Mouse (Mus musculus) cerebellum, adult 2 months (tissue): Measurements from ENCODE around the gene Lce3c.

Experiments
- CTCF ChIP-seq: fragments of 200-500 bp; IDR thresholded peaks from 2 replicates; pipeline ENCODE4 v1.5.1; 2011; ENCODE audit warnings: low read depth, mild to moderate bottlenecking, control low read depth, low read length, moderate library complexity, borderline replicate concordance; ENCODE audit not compliant: insufficient read depth
- POLR2A ChIP-seq: fragments of 200-500 bp; IDR thresholded peaks from 2 replicates; pipeline ENCODE4 v1.6.1; 2011; ENCODE audit warnings: low read length, control low read depth, borderline replicate concordance; ENCODE audit not compliant: insufficient read depth

DNA sequence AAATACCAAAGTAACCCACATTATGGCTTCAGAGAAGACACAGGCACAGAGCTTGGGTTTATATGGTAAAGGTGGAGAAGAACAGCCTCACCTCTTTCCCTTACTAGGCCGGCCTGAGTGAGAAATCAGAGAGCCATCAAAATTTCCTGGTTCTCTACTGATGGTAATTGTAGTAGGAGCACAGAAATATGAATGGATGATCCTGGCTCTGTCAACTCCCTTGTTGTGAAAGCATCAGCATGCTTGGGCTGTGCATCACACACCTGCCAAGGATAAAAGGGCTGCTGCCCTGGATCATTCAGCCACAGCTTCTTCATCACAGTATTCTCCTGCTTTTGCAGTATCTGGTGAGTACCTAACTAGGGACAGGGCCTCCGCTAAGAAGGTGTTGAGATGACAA is 22.5 kb downstream of the Lce3c start, which contains the start of gene Lce3e:
- no peak for TF ChIP-seq CTCF
- TF ChIP-seq POLR2A = no peak
